Comparison of ENCODE assay signal across 11 mouse cellular contexts in genomic region chr11:76350931-76351623, GRCm38 (mm10). TPM values are rescaled to one million over a fixed set of nuclear protein-coding genes. Genes with fewer than 3 reads are reported as not detected.
DNase-seq lines count a peak whose midpoint lies in the region; ATAC-seq lines count a peak whose summit lies in the region.
"Had no signal": no experiment of that assay in that cellular context is flagged by ENCODE, and none has a peak within 500 bp of the region (broad histone marks: within the 10 kb centered on the region; RNA-seq: fewer than 3 reads in every experiment).

No protein-coding gene starts in this region.

- no peak overlapping the region for H3K9ac ChIP-seq in kidney, embryonic 15.5 days
- 0 out of 2 replicates have a peak overlapping the region, but pooled peaks have one; percentile 14 for H3K9ac ChIP-seq in embryonic facial prominence, embryonic 14.5 days (ENCODE audit: low read depth, low read length)
- H3K9ac ChIP-seq in hindbrain, embryonic 15.5 days, result no peak overlapping the region
- peak overlapping the region; percentile 16; the same call in 1 of the 2 replicates for H3K9ac ChIP-seq in neural tube, embryonic 14.5 days (replicated peaks; ENCODE audit: low read depth, low read length)

- 0 out of 2 replicates have a peak, but pooled peaks have one; percentile 2 for ATAC-seq in kidney, embryonic 15.5 days (replicated peaks; ENCODE audit: low FRiP score)
- ATAC-seq in embryonic facial prominence, embryonic 14.5 days (ENCODE audit: low read depth), result 0 out of 2 replicates have a peak, but pooled peaks have one; percentile 11
- ATAC-seq in hindbrain, embryonic 15.5 days (ENCODE audit: low FRiP score, low read depth), result no peak
- ATAC-seq in neural tube, embryonic 14.5 days (ENCODE audit: low read depth), result no peak

- H3K4me3 ChIP-seq in kidney, embryonic 15.5 days (replicated peaks), result no peak overlapping the region
- no peak overlapping the region for H3K4me3 ChIP-seq in embryonic facial prominence, embryonic 14.5 days (ENCODE audit: low read depth, low read length)
- no peak overlapping the region for H3K4me3 ChIP-seq in hindbrain, embryonic 15.5 days
- H3K4me3 ChIP-seq in neural tube, embryonic 14.5 days (ENCODE audit: low read depth, low read length), result no peak overlapping the region

- H3K36me3 ChIP-seq in kidney, embryonic 15.5 days, result no peaks in the 10 kb centered on the region
- no peaks in the 10 kb centered on the region for H3K36me3 ChIP-seq in embryonic facial prominence, embryonic 14.5 days (ENCODE audit: control insufficient read depth, insufficient read depth, low read length)
- H3K36me3 ChIP-seq in hindbrain, embryonic 15.5 days, result no peaks in the 10 kb centered on the region
- H3K36me3 ChIP-seq in neural tube, embryonic 14.5 days (ENCODE audit: control insufficient read depth, insufficient read depth, low read length), result no peaks in the 10 kb centered on the region

- 29% methylated on average over 10 of the region's 10 CpGs for WGBS in kidney, embryonic 15.5 days
- WGBS in embryonic facial prominence, embryonic 14.5 days, result 15% methylated on average over 10 of the region's 10 CpGs
- WGBS in hindbrain, embryonic 15.5 days, result 10% methylated on average over 10 of the region's 10 CpGs
- WGBS in neural tube, embryonic 14.5 days, result 10% methylated on average over 10 of the region's 10 CpGs

- peak overlapping the region; percentile 48; the same call in 1 of the 2 replicates for H3K27ac ChIP-seq in kidney, embryonic 15.5 days
- peak overlapping the region; percentile 45 for H3K27ac ChIP-seq in embryonic facial prominence, embryonic 14.5 days (replicated peaks; ENCODE audit: low read depth, low read length)
- H3K27ac ChIP-seq in hindbrain, embryonic 15.5 days (replicated peaks), result peak overlapping the region; percentile 57
- peak overlapping the region; percentile 60; the same call in 1 of the 2 replicates for H3K27ac ChIP-seq in neural tube, embryonic 14.5 days (ENCODE audit: low read depth, low read length)
- H3K27ac ChIP-seq: kidney, postnatal 0 days had no signal

- DNase-seq in kidney, adult 18-20 months, result no peak
- DNase-seq in embryonic facial prominence, embryonic 14.5 days (ENCODE audit: low spot score), result peak; percentile 83
- DNase-seq in right cerebral cortex, postnatal 4 days, result no peak
- DNase-seq in left cerebral cortex, adult 8-10 months (ENCODE audit: low spot score in 2 of 2), result no peak
- DNase-seq in spleen, postnatal 14 days (ENCODE audit: low spot score in 2 of 2), result no peak

- no peak overlapping the region for H3K4me2 ChIP-seq in kidney, embryonic 15.5 days
- no peak overlapping the region for H3K4me2 ChIP-seq in embryonic facial prominence, embryonic 14.5 days (ENCODE audit: low read depth, low read length)
- no peak overlapping the region for H3K4me2 ChIP-seq in hindbrain, embryonic 15.5 days
- H3K4me2 ChIP-seq in neural tube, embryonic 14.5 days (ENCODE audit: low read depth, low read length), result no peak overlapping the region
- H3K4me2 ChIP-seq: liver, embryonic 11.5 days had no signal

- peaks cover 74% of the 10 kb centered on the region for H3K4me1 ChIP-seq in kidney, embryonic 15.5 days
- peaks cover 62% of the 10 kb centered on the region for H3K4me1 ChIP-seq in embryonic facial prominence, embryonic 14.5 days (ENCODE audit: control insufficient read depth, insufficient read depth, low read length)
- peaks cover 56% of the 10 kb centered on the region for H3K4me1 ChIP-seq in hindbrain, embryonic 15.5 days (replicated peaks)
- peaks cover 41% of the 10 kb centered on the region for H3K4me1 ChIP-seq in neural tube, embryonic 14.5 days (ENCODE audit: control insufficient read depth, insufficient read depth, low read length)

- H3K9me3 ChIP-seq in kidney, embryonic 15.5 days (replicated peaks), result no peaks in the 10 kb centered on the region
- no peaks in the 10 kb centered on the region for H3K9me3 ChIP-seq in embryonic facial prominence, embryonic 14.5 days (ENCODE audit: control insufficient read depth, low read length)
- H3K9me3 ChIP-seq in hindbrain, embryonic 15.5 days, result no peaks in the 10 kb centered on the region
- no peaks in the 10 kb centered on the region for H3K9me3 ChIP-seq in neural tube, embryonic 14.5 days (ENCODE audit: control insufficient read depth, low read length)

- H3K27me3 ChIP-seq in kidney, embryonic 15.5 days, result no peaks in the 10 kb centered on the region
- H3K27me3 ChIP-seq in embryonic facial prominence, embryonic 14.5 days (replicated peaks; ENCODE audit: control insufficient read depth, insufficient read depth, low read length), result no peaks in the 10 kb centered on the region
- no peaks in the 10 kb centered on the region for H3K27me3 ChIP-seq in hindbrain, embryonic 15.5 days
- H3K27me3 ChIP-seq in neural tube, embryonic 14.5 days (ENCODE audit: control insufficient read depth, insufficient read depth, low read length), result no peaks in the 10 kb centered on the region
- H3K27me3 ChIP-seq: Patski had no signal

RNA-seq across cellular contexts. Expression of gene Nxn, which starts 47.9 kb away (rescaled TPM):
- 30.2 and 33.1 TPM in 2 replicates for polyA plus RNA-seq in kidney, embryonic 15.5 days (2015; fragmentation: Nextera tagmentation; extraction: Ambion mirVana)
- 63.8 and 70.2 TPM in 2 replicates for polyA plus RNA-seq in embryonic facial prominence, embryonic 14.5 days (2014; fragmentation: Nextera tagmentation; extraction: Ambion mirVana)
- 26.1 and 27.5 TPM in 2 replicates for polyA plus RNA-seq in hindbrain, embryonic 15.5 days (2015; fragmentation: Nextera tagmentation; extraction: Ambion mirVana)
- polyA plus RNA-seq in neural tube, embryonic 14.5 days (2014; fragmentation: Nextera tagmentation; extraction: Ambion mirVana), result 23.5 and 34.7 TPM in 2 replicates
- 10 to 100 TPM in 3 of 4 experiments, 1 to 10 TPM in 1; 9.5 to 12.5 (median 10.9) TPM for total RNA-seq in left cerebral cortex, adult 8-10 months (2022)

RNA-seq across cellular contexts. Expression of gene Timm22, which starts 55.7 kb away (rescaled TPM):
- polyA plus RNA-seq in kidney, embryonic 15.5 days (2015; fragmentation: Nextera tagmentation; extraction: Ambion mirVana), result 105 and 111 TPM in 2 replicates
- polyA plus RNA-seq in embryonic facial prominence, embryonic 14.5 days (2014; fragmentation: Nextera tagmentation; extraction: Ambion mirVana), result 113 and 124 TPM in 2 replicates
- polyA plus RNA-seq in hindbrain, embryonic 15.5 days (2015; fragmentation: Nextera tagmentation; extraction: Ambion mirVana), result 91.9 and 103 TPM in 2 replicates
- 114 and 116 TPM in 2 replicates for polyA plus RNA-seq in neural tube, embryonic 14.5 days (2014; fragmentation: Nextera tagmentation; extraction: Ambion mirVana)
- 10 to 100 TPM; 28.9 to 39.8 (median 30.8) TPM for total RNA-seq in left cerebral cortex, adult 8-10 months (2022)

Comparison
In these comparisons a context has a peak if more than half of its experiments do, and no peak if none do; other contexts are left out.
1. ATAC-seq: peak in kidney, embryonic 15.5 days (single experiment) and embryonic facial prominence, embryonic 14.5 days (single experiment); none in hindbrain, embryonic 15.5 days (single experiment) and neural tube, embryonic 14.5 days (single experiment).
2. H3K9ac ChIP-seq: peak in embryonic facial prominence, embryonic 14.5 days (single experiment) and neural tube, embryonic 14.5 days (single experiment); none in kidney, embryonic 15.5 days (single experiment) and hindbrain, embryonic 15.5 days (single experiment).
3. Peak in every context shown above with its lines, with median percentiles within 50 percentile points of each other: H3K27ac ChIP-seq.